Mouse (Mus musculus) macrophage (primary cell): ENCODE results near the gene Cyp4f15. TPM values are rescaled to one million over a fixed set of nuclear protein-coding genes. Genes with fewer than 3 reads are reported as not detected.
"Not testable (repeated sequence)": the region's sequence is repeated elsewhere in the genome, so short reads cannot be mapped to it uniquely, and the experiment has no call there.

Source experiments
- H3K27ac ChIP-seq: fragments of 350-480 bp; formaldehyde crosslinking; 2 replicates; pipeline ENCODE4 v1.9.0; 2021
- H3K36me3 ChIP-seq: fragments of 350-480 bp; formaldehyde crosslinking; 2 replicates; pipeline ENCODE4 v1.9.0; 2021; ENCODE audit errors: inconsistent target
- H3K4me3 ChIP-seq: fragments of 350-480 bp; formaldehyde crosslinking; 2 replicates; pipeline ENCODE4 v1.9.0; 2021; ENCODE audit errors: inconsistent target
- H3K79me2 ChIP-seq: fragments of 350-480 bp; formaldehyde crosslinking; 2 replicates; pipeline ENCODE4 v1.9.0; 2021; ENCODE audit errors: inconsistent target
- WGBS: methylation state at CpG from one replicate; pipeline ENCODE4 v1.1.7; 2026; ENCODE audit warnings: inconsistent platforms; ENCODE audit not compliant: missing documents; 5-methylcytosine and 5-hydroxymethylcytosine counted together
- polyA plus RNA-seq: library from polyadenylated mRNA; stranded (reverse); fragments of 250-400 nt; gene quantifications from 3 replicates; pipeline ENCODE4 v1.2.4, GENCODE M21; 2018; ENCODE audit warnings: inconsistent platforms

Gene Cyp4f15
- polyA plus RNA-seq, 1 experiment from 2014 or later, result not detected

- not testable (repeated sequence) for H3K79me2 ChIP-seq, H3K4me3 ChIP-seq, H3K36me3 ChIP-seq, H3K27ac ChIP-seq
- 91% methylated on average over 1 of the region's 1 CpGs for WGBS
These were observed 36.7 kb downstream of the Cyp4f15 start for GRCm38 (mm10) chr17:32722151-32722550.

GRCm38 (mm10) chr17:32722771-32723170 lies 37.3 kb downstream of the Cyp4f15 start:
- no peak overlapping the region for H3K27ac ChIP-seq
- 86% methylated on average over 7 of the region's 7 CpGs for WGBS
- H3K36me3 ChIP-seq, result no peaks in the 10 kb centered on the region
- H3K79me2 ChIP-seq, result no peaks in the 10 kb centered on the region
- no peak overlapping the region for H3K4me3 ChIP-seq

GRCm38 (mm10) chr17:32726360-32726759 lies 40.9 kb downstream of the Cyp4f15 start:
- not testable (repeated sequence) for H3K79me2 ChIP-seq, H3K4me3 ChIP-seq, H3K27ac ChIP-seq, H3K36me3 ChIP-seq

GRCm38 (mm10) chr17:32729029-32729428 lies 43.6 kb downstream of the Cyp4f15 start:
- WGBS, result 78% methylated on average over 3 of the region's 3 CpGs

GRCm38 (mm10) chr17:32738406-32738805 lies 53.0 kb downstream of the Cyp4f15 start:
- no peak overlapping the region for H3K27ac ChIP-seq
- H3K4me3 ChIP-seq, result no peak overlapping the region
- 67% methylated on average over 1 of the region's 1 CpGs for WGBS
- no peaks in the 10 kb centered on the region for H3K79me2 ChIP-seq
- H3K36me3 ChIP-seq, result no peaks in the 10 kb centered on the region

More at GRCm38 (mm10) chr17:32729029-32729428, 43.6 kb downstream of the Cyp4f15 start:
- no peak overlapping the region for H3K4me3 ChIP-seq
- H3K79me2 ChIP-seq, result no peaks in the 10 kb centered on the region
- no peaks in the 10 kb centered on the region for H3K36me3 ChIP-seq
- H3K27ac ChIP-seq, result no peak overlapping the region

DNA sequence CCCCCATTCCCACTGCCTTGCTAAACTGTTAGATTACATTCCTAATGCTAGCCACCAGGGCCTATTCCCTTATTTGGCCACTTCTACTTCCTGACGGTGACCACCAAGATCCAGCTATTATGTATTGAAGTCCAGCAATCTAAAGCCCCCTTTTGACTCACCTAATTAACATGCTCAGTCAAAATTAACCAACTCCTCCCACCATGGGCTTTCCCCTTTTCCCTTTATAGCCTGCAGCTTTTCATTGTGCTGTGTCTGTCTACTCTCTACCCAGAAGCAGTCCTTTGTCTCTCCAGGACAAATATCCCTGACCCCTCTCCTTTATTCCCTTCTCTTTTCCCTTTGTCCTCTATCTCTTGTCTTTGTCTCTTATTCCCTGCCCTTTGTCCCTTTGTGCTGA lies 55.6 kb downstream of the Cyp4f15 start:
- H3K27ac ChIP-seq, result no peak overlapping the region
- 75% methylated on average over 1 of the region's 1 CpGs for WGBS
- no peaks in the 10 kb centered on the region for H3K36me3 ChIP-seq

GRCm38 (mm10) chr17:32750611-32751010 lies 65.2 kb downstream of the Cyp4f15 start:
- Histone ChIP-seq H3K27ac (no peak overlapping the region), H3K79me2 (no peaks in the 10 kb centered on the region), H3K4me3 (no peak overlapping the region), H3K36me3 (no peaks in the 10 kb centered on the region)
- 53% methylated on average over 5 of the region's 5 CpGs for WGBS

More for the DNA sequence above, 55.6 kb downstream of the Cyp4f15 start:
- Histone ChIP-seq H3K4me3 (no peak overlapping the region), H3K79me2 (no peaks in the 10 kb centered on the region)

Other genes starting within 250 kb of the Cyp4f15 start
- 0.14 TPM in 1 of 3 replicates, not detected in the others for gene Cyp4f39, start 232.9 kb upstream of the Cyp4f15 start, polyA plus RNA-seq
- 1.8 to 2.3 TPM (median 1.9 TPM) in 3 replicates for gene Cyp4f17, start 179.6 kb upstream of the Cyp4f15 start, polyA plus RNA-seq
- 9.3 to 18.1 TPM (median 16.2 TPM) in 3 replicates for gene Cyp4f16, start 149.1 kb upstream of the Cyp4f15 start, polyA plus RNA-seq
- not detected in 3 replicates for gene Cyp4f37, start 64.3 kb upstream of the Cyp4f15 start, polyA plus RNA-seq
- gene Cyp4f40, start 26.7 kb upstream of the Cyp4f15 start, polyA plus RNA-seq, result not detected in 3 replicates
- 7.9 to 14.1 TPM (median 13.0 TPM) in 3 replicates for gene Zfp871, start 102.7 kb downstream of the Cyp4f15 start, polyA plus RNA-seq
- 0.06 to 0.16 TPM in 2 of 3 replicates, not detected in the other for gene Zfp811, start 124.3 kb downstream of the Cyp4f15 start, polyA plus RNA-seq
- 2.2 to 2.8 TPM (median 2.3 TPM) in 3 replicates for gene Zfp799, start 144.6 kb downstream of the Cyp4f15 start, polyA plus RNA-seq
- gene Zfp870, start 206.0 kb downstream of the Cyp4f15 start, polyA plus RNA-seq, result 1.7 to 2.7 TPM (median 1.8 TPM) in 3 replicates
- gene Cyp4f14, start 231.7 kb downstream of the Cyp4f15 start, polyA plus RNA-seq, result not detected in 3 replicates